Mouse (Mus musculus) heart, embryonic 13.5 days (tissue): Measurements from ENCODE around the gene Tmem97. TPM values are rescaled to one million over a fixed set of nuclear protein-coding genes. Genes with fewer than 3 reads are reported as not detected.

Experiments used
- ATAC-seq: fragments of 200-750 bp; cut with Nextera tagmentation; 2 replicates; pipeline ENCODE4 v1.8.0; 2017; ENCODE audit warnings: moderate TSS enrichment; ENCODE audit not compliant: insufficient number of reproducible peaks, low FRiP score, low TSS enrichment; ENCODE audit errors: extremely low read depth
- H3K27ac ChIP-seq: fragments of 300-500 bp; sonication (generic); replicated peaks from 2 replicates; pipeline ENCODE4 v1.5.1; 2015; ENCODE audit warnings: moderate library complexity, mild to moderate bottlenecking, inconsistent platforms
- H3K27me3 ChIP-seq: fragments of 300-500 bp; sonication (generic); replicated peaks from 2 replicates; pipeline ENCODE4 v1.6.1; 2015; ENCODE audit warnings: mild to moderate bottlenecking, inconsistent platforms
- H3K36me3 ChIP-seq: fragments of 300-500 bp; sonication (generic); 2 replicates; pipeline ENCODE4 v1.6.1; 2015; ENCODE audit warnings: mild to moderate bottlenecking, inconsistent platforms
- H3K4me1 ChIP-seq: fragments of 300-500 bp; sonication (generic); 2 replicates; pipeline ENCODE4 v1.6.1; 2015; ENCODE audit warnings: inconsistent platforms
- H3K4me2 ChIP-seq: fragments of 300-500 bp; sonication (generic); 2 replicates; pipeline ENCODE4 v1.6.1; 2015; ENCODE audit warnings: inconsistent platforms, mild to moderate bottlenecking, moderate library complexity
- H3K4me3 ChIP-seq: fragments of 300-500 bp; sonication (generic); 2 replicates; pipeline ENCODE4 v1.5.1; 2015; ENCODE audit warnings: moderate library complexity, mild to moderate bottlenecking, inconsistent platforms
- H3K9ac ChIP-seq: fragments of 300-500 bp; sonication (generic); 2 replicates; pipeline ENCODE4 v1.6.1; 2015; ENCODE audit warnings: inconsistent platforms, mild to moderate bottlenecking, moderate library complexity
- H3K9me3 ChIP-seq: fragments of 300-500 bp; sonication (generic); 2 replicates; pipeline ENCODE4 v1.6.1; 2016; ENCODE audit warnings: inconsistent platforms
- WGBS: fragments of 180-500 bp; shearing (Covaris S2); methylation state at CpG from one replicate; pipeline ENCODE4 v1.1.7; 2015; ENCODE audit warnings: mixed read lengths; 5-methylcytosine and 5-hydroxymethylcytosine counted together
- polyA plus RNA-seq: library from polyadenylated mRNA; unstranded; fragments of >200 nt; fragmentation: Nextera tagmentation; extraction: Ambion mirVana; gene quantifications from 2 replicates; pipeline ENCODE4 v1.2.1, GENCODE M21; 2015

Gene Tmem97
- polyA plus RNA-seq, 1 experiment from 2014 or later: 58.3 TPM

GRCm38 (mm10) chr11:78512025-78512957, 38.3 kb downstream of the Tmem97 start, which contains the start of the genes Tmem199 and Poldip2:
TSS of gene Tmem199 (minus strand) at chr11:78512172.
TSS of gene Poldip2 (plus strand) at chr11:78512193.
- Histone ChIP-seq H3K27me3 (no peaks in the 10 kb centered on the region), H3K36me3 (peaks cover 63% of the 10 kb centered on the region), H3K9ac (peak within 1 kb of the TSS; percentile 97), H3K4me1 (peaks cover 22% of the 10 kb centered on the region), H3K4me2 (peak within 1 kb of the TSS; percentile 90), H3K9me3 (no peaks in the 10 kb centered on the region), H3K4me3 (peak within 1 kb of the TSS; percentile 96), H3K27ac (peak within 1 kb of the TSS; percentile 90)
- 1% methylated on average over 67 of the region's 67 CpGs for WGBS
- peak; percentile 98 for ATAC-seq

GRCm38 (mm10) chr11:78509148-78509547, 41.4 kb downstream of the Tmem97 start:
- no peak overlapping the region for H3K4me3 ChIP-seq
- H3K27me3 ChIP-seq: no peaks in the 10 kb centered on the region
- 66% methylated on average over 5 of the region's 5 CpGs for WGBS
- H3K4me2 ChIP-seq: no peak overlapping the region
- H3K9ac ChIP-seq: no peak overlapping the region
- no peak for ATAC-seq
- no peak overlapping the region for H3K27ac ChIP-seq
- H3K4me1 ChIP-seq: peaks cover 22% of the 10 kb centered on the region
- no peaks in the 10 kb centered on the region for H3K9me3 ChIP-seq
- H3K36me3 ChIP-seq: peaks cover 53% of the 10 kb centered on the region

GRCm38 (mm10) chr11:78505430-78505829, 45.1 kb downstream of the Tmem97 start:
- peaks cover 47% of the 10 kb centered on the region for H3K36me3 ChIP-seq
- no peak overlapping the region for H3K4me2 ChIP-seq
- no peak for ATAC-seq
- WGBS: 75% methylated on average over 3 of the region's 3 CpGs
- H3K27me3 ChIP-seq: peaks cover 27% of the 10 kb centered on the region
- H3K9me3 ChIP-seq: no peaks in the 10 kb centered on the region
- no peaks in the 10 kb centered on the region for H3K4me1 ChIP-seq
- no peak overlapping the region for H3K27ac ChIP-seq
- no peak overlapping the region for H3K9ac ChIP-seq
- no peak overlapping the region for H3K4me3 ChIP-seq

GRCm38 (mm10) chr11:78502909-78503650, 47.5 kb downstream of the Tmem97 start, which contains the start of gene Sebox:
TSS of gene Sebox (plus strand) at chr11:78503447.
- Histone ChIP-seq H3K27ac (no peak within 1 kb of the TSS), H3K9ac (no peak within 1 kb of the TSS), H3K9me3 (no peaks in the 10 kb centered on the region), H3K4me3 (no peak within 1 kb of the TSS), H3K4me1 (peaks cover under 1% of the 10 kb centered on the region), H3K27me3 (peaks cover 51% of the 10 kb centered on the region), H3K4me2 (no peak within 1 kb of the TSS), H3K36me3 (peaks cover 26% of the 10 kb centered on the region)
- no peak for ATAC-seq
- WGBS: 59% methylated on average over 7 of the region's 7 CpGs

- H3K9me3 ChIP-seq: no peaks in the 10 kb centered on the region
- no peak for ATAC-seq
- H3K4me1 ChIP-seq: peaks cover 15% of the 10 kb centered on the region
- WGBS: 75% methylated on average over 20 of the region's 20 CpGs
- peaks cover 66% of the 10 kb centered on the region for H3K27me3 ChIP-seq
- no peak overlapping the region for H3K9ac ChIP-seq
- H3K4me2 ChIP-seq: no peak overlapping the region
- no peak overlapping the region for H3K27ac ChIP-seq
- no peak overlapping the region for H3K4me3 ChIP-seq
- peaks cover 10% of the 10 kb centered on the region for H3K36me3 ChIP-seq
Measured at GRCm38 (mm10) chr11:78501529-78501928, 49.0 kb downstream of the Tmem97 start.

- no peak for ATAC-seq
- H3K4me3 ChIP-seq: no peak overlapping the region
- H3K27ac ChIP-seq: no peak overlapping the region
- no peaks in the 10 kb centered on the region for H3K9me3 ChIP-seq
- no peak overlapping the region for H3K4me2 ChIP-seq
- H3K27me3 ChIP-seq: peaks cover 74% of the 10 kb centered on the region
- H3K4me1 ChIP-seq: peaks cover 15% of the 10 kb centered on the region
- H3K36me3 ChIP-seq: peaks cover 2% of the 10 kb centered on the region; the same call in 1 of the 2 replicates
- WGBS: 63% methylated on average over 9 of the region's 9 CpGs
- H3K9ac ChIP-seq: no peak overlapping the region
Measured at GRCm38 (mm10) chr11:78500623-78501202, 49.9 kb downstream of the Tmem97 start.

GRCm38 (mm10) chr11:78499543-78499942, 51.0 kb downstream of the Tmem97 start:
- peaks cover 15% of the 10 kb centered on the region for H3K4me1 ChIP-seq
- no peaks in the 10 kb centered on the region for H3K9me3 ChIP-seq
- 39% methylated on average over 16 of the region's 16 CpGs for WGBS
- H3K36me3 ChIP-seq: no peaks in the 10 kb centered on the region
- no peak overlapping the region for H3K4me2 ChIP-seq
- no peak overlapping the region for H3K9ac ChIP-seq
- H3K4me3 ChIP-seq: no peak overlapping the region
- H3K27me3 ChIP-seq: peaks cover 86% of the 10 kb centered on the region
- no peak overlapping the region for H3K27ac ChIP-seq
- no peak for ATAC-seq

GRCm38 (mm10) chr11:78499004-78499403, 51.6 kb downstream of the Tmem97 start, which contains the start of gene Vtn:
TSS of gene Vtn (plus strand) at chr11:78499091.
- H3K36me3 ChIP-seq: no peaks in the 10 kb centered on the region
- no peak for ATAC-seq
- peak within 1 kb of the TSS; percentile 58 for H3K4me3 ChIP-seq
- no peaks in the 10 kb centered on the region for H3K9me3 ChIP-seq
- peak within 1 kb of the TSS; percentile 94 for H3K4me2 ChIP-seq
- no peak within 1 kb of the TSS for H3K9ac ChIP-seq
- no peak within 1 kb of the TSS for H3K27ac ChIP-seq
- H3K4me1 ChIP-seq: peaks cover 15% of the 10 kb centered on the region
- WGBS: 59% methylated on average over 7 of the region's 7 CpGs
- peaks cover 92% of the 10 kb centered on the region for H3K27me3 ChIP-seq

- Histone ChIP-seq H3K9ac (peak within 1 kb of the TSS; percentile 66), H3K4me1 (peaks cover 15% of the 10 kb centered on the region)
- WGBS: 3% methylated on average over 36 of the region's 36 CpGs
Measured at GRCm38 (mm10) chr11:78497544-78498522, 52.7 kb downstream of the Tmem97 start, which contains the start of gene Sarm1. TSS of gene Sarm1 (minus strand) at chr11:78497754.

GRCm38 (mm10) chr11:78497071-78497541, 53.5 kb downstream of the Tmem97 start:
- H3K4me2 ChIP-seq: peak overlapping the region; percentile 94
- no peaks in the 10 kb centered on the region for H3K36me3 ChIP-seq
- H3K4me1 ChIP-seq: peaks cover 15% of the 10 kb centered on the region
- peaks cover 96% of the 10 kb centered on the region for H3K27me3 ChIP-seq
- peak overlapping the region; percentile 66 for H3K9ac ChIP-seq
- ATAC-seq: no peak
- no peak overlapping the region for H3K27ac ChIP-seq
- WGBS: under 1% methylated on average over 44 of the region's 44 CpGs
- H3K9me3 ChIP-seq: no peaks in the 10 kb centered on the region
- H3K4me3 ChIP-seq: peak overlapping the region; percentile 58

More at GRCm38 (mm10) chr11:78497544-78498522, 52.7 kb downstream of the Tmem97 start, which contains the start of gene Sarm1:
- Histone ChIP-seq H3K4me3 (peak within 1 kb of the TSS; percentile 58), H3K27ac (no peak within 1 kb of the TSS), H3K4me2 (peak within 1 kb of the TSS; percentile 94), H3K36me3 (no peaks in the 10 kb centered on the region), H3K9me3 (no peaks in the 10 kb centered on the region), H3K27me3 (peaks cover 94% of the 10 kb centered on the region)
- peak; percentile 72 for ATAC-seq
